28 mouse cellular contexts compared by ENCODE assay signal in the genomic region with DNA sequence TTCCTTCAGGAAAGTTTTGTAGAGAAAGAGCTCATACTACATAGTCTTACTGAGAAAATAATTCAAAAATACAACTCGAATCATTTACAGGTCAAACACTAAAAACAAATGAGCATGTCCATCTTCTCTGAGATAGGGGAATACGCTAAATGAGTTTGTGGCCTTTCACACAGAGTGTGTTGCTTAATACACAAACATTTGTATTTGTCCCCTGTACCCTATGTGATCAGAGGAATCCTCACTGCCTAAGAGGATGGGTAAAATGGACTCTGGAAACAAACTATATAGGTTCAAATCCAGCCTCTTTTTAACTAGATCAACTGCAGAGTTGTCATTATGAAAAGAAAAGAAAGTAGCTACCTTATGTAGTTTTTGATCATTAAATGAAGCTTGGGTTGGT.
"Had no signal": no experiment of that assay in that cellular context is flagged by ENCODE, and none has a peak within 500 bp of the region (broad histone marks: within the 10 kb centered on the region; RNA-seq: fewer than 3 reads in every experiment).

No protein-coding gene starts in this region.

- H3K4me2 ChIP-seq: embryonic facial prominence, embryonic 12.5 days; embryonic facial prominence, embryonic 13.5 days; embryonic facial prominence, embryonic 15.5 days; forebrain, embryonic 12.5 days; forebrain, embryonic 13.5 days; forebrain, embryonic 15.5 days had no signal

- H3K36me3 ChIP-seq: embryonic facial prominence, embryonic 10.5 days; embryonic facial prominence, embryonic 12.5 days; embryonic facial prominence, embryonic 15.5 days had no signal

- H3K4me3 ChIP-seq: embryonic facial prominence, embryonic 10.5 days; embryonic facial prominence, embryonic 12.5 days; embryonic facial prominence, embryonic 13.5 days; embryonic facial prominence, embryonic 15.5 days; erythroblast, embryonic 14.5 days; forebrain, embryonic 10.5 days; forebrain, embryonic 12.5 days; forebrain, embryonic 13.5 days; forebrain, embryonic 15.5 days; gastrocnemius, adult 2 months; heart, adult 2 months had no signal

- H3K9ac ChIP-seq: embryonic facial prominence, embryonic 12.5 days; embryonic facial prominence, embryonic 13.5 days; embryonic facial prominence, embryonic 15.5 days; forebrain, embryonic 12.5 days; forebrain, embryonic 13.5 days; forebrain, embryonic 15.5 days; forebrain, postnatal 0 days had no signal

- H3K27ac ChIP-seq: embryonic facial prominence, embryonic 10.5 days; embryonic facial prominence, embryonic 12.5 days; embryonic facial prominence, embryonic 13.5 days; embryonic facial prominence, embryonic 15.5 days; forebrain, embryonic 10.5 days; forebrain, embryonic 12.5 days; forebrain, embryonic 13.5 days; forebrain, embryonic 15.5 days; gastrocnemius, adult 2 months; heart, adult 2 months had no signal

- H3K4me1 ChIP-seq: forebrain, embryonic 12.5 days had no signal

- ATAC-seq: forebrain, embryonic 14.5 days; forebrain, embryonic 15.5 days; forebrain, postnatal 0 days had no signal

- H3K27me3 ChIP-seq: embryonic facial prominence, embryonic 12.5 days; embryonic facial prominence, embryonic 13.5 days; embryonic facial prominence, embryonic 15.5 days; forebrain, embryonic 12.5 days; forebrain, embryonic 13.5 days; forebrain, embryonic 15.5 days had no signal

- H3K9me3 ChIP-seq: embryonic facial prominence, embryonic 10.5 days; embryonic facial prominence, embryonic 12.5 days; embryonic facial prominence, embryonic 13.5 days; embryonic facial prominence, embryonic 15.5 days; forebrain, embryonic 10.5 days; forebrain, embryonic 12.5 days; forebrain, embryonic 13.5 days; forebrain, embryonic 15.5 days had no signal

- DNase-seq: cerebellum, adult 2 months; cerebellum, adult 8-10 months; cerebellum, adult 9-10 months; cerebellum, adult 9-11 months; cerebellum, postnatal 10 days; cerebellum, postnatal 14 days; cerebellum, postnatal 25 days; cerebellum, postnatal 36 days; embryo, embryonic 11 days; forebrain, postnatal 0 days; gastrocnemius, adult 2 months; gastrocnemius, postnatal 10 days; gastrocnemius, postnatal 14 days; gastrocnemius, postnatal 25 days; gastrocnemius, postnatal 36 days; heart, adult 11 months; heart, adult 18-20 months; heart, adult 2 months had no signal
